Mouse (Mus musculus) kidney, adult 2 months (tissue): ENCODE results near the gene Tmem198.

ENCODE experiments used
- CTCF ChIP-seq: fragments of 200-500 bp; conservative IDR thresholded peaks from 2 replicates; pipeline ENCODE4 v1.5.1; 2011; ENCODE audit warnings: low read depth, mild to moderate bottlenecking, control low read depth, low read length, moderate library complexity, mixed read lengths; ENCODE audit not compliant: insufficient read depth, insufficient read length
- POLR2A ChIP-seq: fragments of 200-500 bp; IDR thresholded peaks from one replicate; pipeline ENCODE4 v1.6.1; 2011; ENCODE audit warnings: low read depth, low read length, control low read depth

- TF ChIP-seq CTCF: no peak
- TF ChIP-seq POLR2A: no peak
These were observed 33.2 kb downstream of the Tmem198 start for GRCm38 (mm10) chr1:75512550-75512949.
